14 mouse cellular contexts compared by ENCODE assay signal in genomic region chr2:119014989-119015388, GRCm38 (mm10). TPM values are rescaled to one million over a fixed set of nuclear protein-coding genes. Genes with fewer than 3 reads are reported as not detected.
DNase-seq lines count a peak whose midpoint lies in the region; ATAC-seq and TF ChIP-seq lines count a peak whose summit lies in the region.
"Had no signal": no experiment of that assay in that cellular context is flagged by ENCODE, and none has a peak within 500 bp of the region (broad histone marks: within the 10 kb centered on the region; RNA-seq: fewer than 3 reads in every experiment).

No protein-coding gene starts in this region.

- DNase-seq in gastrocnemius, adult 2 months = no peak
- no peak for DNase-seq in gastrocnemius, adult 18-20 months (ENCODE audit: low spot score)
- peak; percentile 46 to 52 for DNase-seq in lung, adult 18-20 months
- DNase-seq in lung, postnatal 10 days = no peak
- peak; percentile 26 for DNase-seq in thymus, postnatal 14 days
- no peak for DNase-seq in adrenal gland, adult 18-20 months (ENCODE audit: low spot score in 2 of 2)
- DNase-seq in left cerebral cortex, adult 9 months (ENCODE audit: low spot score in 2 of 2) = no peak

- peak; percentile 46; the same call in 1 of the 2 replicates for ATAC-seq in intestine, postnatal 0 days
- ATAC-seq: forebrain, embryonic 13.5 days had no signal

- H3K9ac ChIP-seq in intestine, postnatal 0 days (ENCODE audit: low read depth, low read length) = no peak overlapping the region
- H3K9ac ChIP-seq: embryonic facial prominence, embryonic 13.5 days; forebrain, embryonic 13.5 days; heart, embryonic 12.5 days; hindbrain, embryonic 14.5 days had no signal

- no peak overlapping the region for H3K4me3 ChIP-seq in gastrocnemius, adult 2 months
- H3K4me3 ChIP-seq in intestine, postnatal 0 days (ENCODE audit: low read depth, low read length) = no peak overlapping the region
- H3K4me3 ChIP-seq: embryonic facial prominence, embryonic 13.5 days; forebrain, embryonic 13.5 days; heart, embryonic 12.5 days; midbrain, embryonic 10.5 days; myocyte had no signal

- peaks cover 16% of the 10 kb centered on the region for H3K36me3 ChIP-seq in intestine, postnatal 0 days (ENCODE audit: control insufficient read depth, insufficient read depth)

- H3K4me2 ChIP-seq in intestine, postnatal 0 days (replicated peaks; ENCODE audit: low read depth) = no peak overlapping the region
- H3K4me2 ChIP-seq: embryonic facial prominence, embryonic 13.5 days; forebrain, embryonic 13.5 days; heart, embryonic 12.5 days; hindbrain, embryonic 14.5 days had no signal

- no peaks in the 10 kb centered on the region for H3K27me3 ChIP-seq in intestine, postnatal 0 days (replicated peaks; ENCODE audit: control insufficient read depth, insufficient read depth, low read length)
- H3K27me3 ChIP-seq: embryonic facial prominence, embryonic 13.5 days; forebrain, embryonic 13.5 days; heart, embryonic 12.5 days had no signal

- no peaks in the 10 kb centered on the region for H3K4me1 ChIP-seq in intestine, postnatal 0 days (replicated peaks; ENCODE audit: control insufficient read depth, insufficient read depth, low read length)

- 56% methylated on average over 7 of the region's 7 CpGs for WGBS in intestine, postnatal 0 days

- peak overlapping the region; percentile 71 for H3K27ac ChIP-seq in gastrocnemius, adult 2 months
- H3K27ac ChIP-seq in intestine, postnatal 0 days (ENCODE audit: low read depth, low read length) = no peak overlapping the region
- H3K27ac ChIP-seq: embryonic facial prominence, embryonic 13.5 days; forebrain, embryonic 13.5 days; hindbrain, embryonic 14.5 days; midbrain, embryonic 10.5 days had no signal

- intact Hi-C loops in gastrocnemius, adult 2 months (cut with DNase I) = no loop called here

- H3K9me3 ChIP-seq in intestine, postnatal 0 days (ENCODE audit: control insufficient read depth) = no peaks in the 10 kb centered on the region
- H3K9me3 ChIP-seq: embryonic facial prominence, embryonic 13.5 days; forebrain, embryonic 13.5 days; midbrain, embryonic 10.5 days had no signal

- peak; percentile 14; the same call in 1 of the 2 replicates for TF ChIP-seq CTCF in gastrocnemius, adult 2 months (IDR thresholded peaks at IDR 0.05)
- peak; percentile 40 for TF ChIP-seq CTCF in intestine, postnatal 0 days (IDR thresholded peaks at IDR 0.05; ENCODE audit: low read depth)

RNA-seq across cellular contexts. Expression of gene Ccdc32, which starts 14.2 kb away (rescaled TPM):
- total RNA-seq in gastrocnemius, adult 2 months (2021) = 1 to 10 TPM; 3.2 to 4.8 TPM
- 1 to 10 TPM; 3.6 to 3.9 TPM for total RNA-seq in gastrocnemius, adult 18-20 months (2021)
- polyA plus RNA-seq in intestine, postnatal 0 days (2015; fragmentation: Nextera tagmentation; extraction: Ambion mirVana) = 55.9 and 59.5 TPM in 2 replicates
- total RNA-seq in adrenal gland, adult 18-20 months (2021) = 10 to 100 TPM; 16.5 TPM

RNA-seq across cellular contexts. Expression of gene Rpusd2, which starts 19.6 kb away (rescaled TPM):
- total RNA-seq in gastrocnemius, adult 2 months (2021) = 1 to 10 TPM; 2.8 to 3.4 TPM
- 1 to 10 TPM; 2.5 to 3.2 TPM for total RNA-seq in gastrocnemius, adult 18-20 months (2021)
- polyA plus RNA-seq in intestine, postnatal 0 days (2015; fragmentation: Nextera tagmentation; extraction: Ambion mirVana) = 1.2 and 1.5 TPM in 2 replicates
- 1 to 10 TPM; 4.4 to 5.9 TPM for total RNA-seq in adrenal gland, adult 18-20 months (2021)

RNA-seq across cellular contexts. Expression of gene Knl1, which starts 31.9 kb away (rescaled TPM):
- under 1 TPM; 0.03 to 0.06 TPM for total RNA-seq in gastrocnemius, adult 2 months (2021)
- total RNA-seq in gastrocnemius, adult 18-20 months (2021) = under 1 TPM; 0.05 to 0.27 TPM
- polyA plus RNA-seq in intestine, postnatal 0 days (2015; fragmentation: Nextera tagmentation; extraction: Ambion mirVana) = 12.0 and 15.2 TPM in 2 replicates
- total RNA-seq in adrenal gland, adult 18-20 months (2021) = under 1 TPM; 0.33 to 0.45 TPM

Comparison
In these comparisons a context has a peak if more than half of its experiments do, and no peak if none do; other contexts are left out.
1. DNase-seq: peak in lung, adult 18-20 months (2 of 2) and thymus, postnatal 14 days (single experiment); none in gastrocnemius, adult 2 months (single experiment), gastrocnemius, adult 18-20 months (single experiment), lung, postnatal 10 days (single experiment), adrenal gland, adult 18-20 months (0 of 2) and left cerebral cortex, adult 9 months (0 of 2).